Mouse (Mus musculus) hindlimb bud, embryonic 11.5 days (tissue): ENCODE measurements around the gene Tpp2.
"Not testable (repeated sequence)": the region's sequence is repeated elsewhere in the genome, so short reads cannot be mapped to it uniquely, and the experiment has no call there.

Experiments
- DNase-seq: peaks from one replicate; pipeline ENCODE4 v3.0.0-alpha.2; 2012; ENCODE audit warnings: low read depth, low spot score; ENCODE audit errors: extremely low spot score

Gene Tpp2

DNA sequence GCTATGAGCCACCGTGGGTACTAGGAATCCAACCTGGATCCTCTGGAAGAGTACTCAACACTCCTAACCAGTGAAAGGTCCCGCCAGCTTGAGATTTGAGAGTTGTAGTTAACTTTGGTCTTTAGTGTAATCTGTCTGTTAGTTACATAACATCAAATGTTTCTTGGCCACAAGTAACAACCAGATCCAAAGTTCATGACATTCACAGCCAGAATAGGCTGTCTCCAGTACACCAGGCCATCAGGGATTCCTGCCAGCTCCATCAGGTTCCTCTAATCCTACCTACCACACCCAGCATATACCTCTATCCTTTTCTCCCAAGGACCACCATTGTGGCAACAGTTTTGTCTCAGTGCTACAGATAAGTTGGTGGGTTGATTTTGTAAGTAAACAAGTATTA lies 82.1 kb downstream of the Tpp2 start:
- DNase-seq: no peak

DNA sequence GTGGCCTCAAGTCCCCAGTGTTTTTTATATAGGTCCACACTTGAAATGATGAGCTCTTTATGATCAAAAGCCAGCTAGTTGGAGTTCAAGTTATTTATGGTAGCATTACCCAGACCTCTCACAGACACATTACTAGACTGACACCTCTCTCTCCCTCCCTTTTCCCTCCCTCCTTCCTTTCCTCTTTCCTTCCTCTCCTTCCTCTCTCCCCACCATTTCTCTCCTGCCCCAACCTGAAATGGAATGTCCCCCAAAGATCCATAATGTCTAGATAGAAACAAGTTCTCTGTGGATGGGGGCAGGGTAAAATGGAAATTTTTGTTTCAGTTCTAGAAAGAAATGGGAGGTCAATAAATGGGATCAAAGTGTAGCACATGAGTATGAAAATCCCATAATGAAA lies 86.5 kb downstream of the Tpp2 start, which contains the start of gene Mettl21c:
Gene Mettl21c, minus strand, starts transcription at position 101 of the 400 bp plus-strand sequence.
- DNase-seq: no peak

DNA sequence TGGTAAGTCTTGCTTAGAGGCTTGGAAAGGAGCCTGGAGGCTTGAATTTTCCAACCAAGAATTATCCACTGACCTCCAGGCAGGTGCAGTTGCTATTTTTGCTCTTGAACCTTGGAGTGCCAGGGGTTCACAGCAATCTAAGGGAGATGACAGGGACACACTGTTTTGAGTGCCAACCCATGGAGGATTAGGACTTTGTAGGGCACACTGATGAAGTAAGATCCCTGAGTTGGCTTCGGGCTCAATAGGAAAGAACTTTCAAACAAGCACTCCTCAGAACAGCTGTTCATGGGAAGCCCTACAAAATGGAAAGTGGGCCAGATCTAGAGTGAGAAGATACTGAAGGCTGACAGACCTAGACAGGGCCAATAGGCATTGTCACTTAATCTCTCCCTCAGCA lies 89.2 kb downstream of the Tpp2 start:
- no peak for DNase-seq

DNA sequence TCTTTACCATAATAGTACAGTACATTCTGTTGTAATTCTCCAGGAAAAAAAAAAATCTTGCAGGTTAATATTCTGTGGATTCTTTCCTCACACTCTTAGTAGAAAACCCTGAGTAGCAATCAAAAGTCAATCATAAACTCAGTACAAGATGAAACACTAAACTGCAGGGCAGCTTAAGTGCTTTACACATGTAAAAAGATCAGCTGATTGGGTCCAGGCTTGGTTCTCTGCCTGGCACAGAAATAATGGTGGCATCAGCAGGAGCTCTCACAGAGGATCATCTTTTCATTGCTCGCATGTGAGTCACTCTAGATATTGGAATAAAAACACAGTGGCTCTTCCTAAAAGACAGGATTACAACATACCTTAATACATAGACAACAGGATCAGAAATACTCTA lies 94.2 kb downstream of the Tpp2 start:
- no peak for DNase-seq

DNA sequence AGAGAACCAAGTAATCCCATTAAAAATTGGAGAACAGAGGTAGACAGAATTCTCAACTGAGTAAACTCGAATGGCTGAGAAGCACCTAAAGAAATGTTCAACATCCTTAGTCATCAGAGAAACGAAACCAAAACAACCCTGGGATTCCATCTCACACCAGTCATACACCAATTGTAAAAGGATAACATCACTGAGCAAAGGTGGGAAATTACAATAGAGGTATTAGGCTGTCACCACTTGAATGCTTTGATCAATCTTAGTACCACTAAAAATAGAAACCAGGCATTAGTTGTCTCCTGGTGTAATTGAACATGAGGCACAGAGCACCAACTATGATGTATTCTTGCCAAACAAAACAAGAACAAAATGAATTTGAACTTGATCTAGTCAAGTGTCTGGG lies 98.8 kb downstream of the Tpp2 start:
- DNase-seq: no peak

DNA sequence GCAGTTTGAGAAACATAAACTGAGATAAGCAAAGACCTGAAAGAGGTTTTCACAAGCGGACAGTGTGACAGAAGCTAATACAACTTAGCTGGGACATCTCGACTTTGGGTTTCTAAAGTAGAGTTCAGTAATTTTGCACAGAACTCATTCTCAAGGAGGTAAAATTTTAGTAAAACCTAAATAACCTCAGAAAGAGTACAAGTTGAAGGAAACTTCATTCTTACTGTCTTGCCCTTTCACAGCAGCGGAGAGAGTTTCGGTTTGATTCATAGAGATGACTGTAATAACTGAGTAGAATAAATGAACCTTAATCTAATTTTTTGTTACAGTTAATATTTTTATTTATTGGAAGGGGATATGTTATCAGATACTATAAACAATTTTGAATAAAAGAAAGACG lies 99.5 kb downstream of the Tpp2 start:
- no peak for DNase-seq

DNA sequence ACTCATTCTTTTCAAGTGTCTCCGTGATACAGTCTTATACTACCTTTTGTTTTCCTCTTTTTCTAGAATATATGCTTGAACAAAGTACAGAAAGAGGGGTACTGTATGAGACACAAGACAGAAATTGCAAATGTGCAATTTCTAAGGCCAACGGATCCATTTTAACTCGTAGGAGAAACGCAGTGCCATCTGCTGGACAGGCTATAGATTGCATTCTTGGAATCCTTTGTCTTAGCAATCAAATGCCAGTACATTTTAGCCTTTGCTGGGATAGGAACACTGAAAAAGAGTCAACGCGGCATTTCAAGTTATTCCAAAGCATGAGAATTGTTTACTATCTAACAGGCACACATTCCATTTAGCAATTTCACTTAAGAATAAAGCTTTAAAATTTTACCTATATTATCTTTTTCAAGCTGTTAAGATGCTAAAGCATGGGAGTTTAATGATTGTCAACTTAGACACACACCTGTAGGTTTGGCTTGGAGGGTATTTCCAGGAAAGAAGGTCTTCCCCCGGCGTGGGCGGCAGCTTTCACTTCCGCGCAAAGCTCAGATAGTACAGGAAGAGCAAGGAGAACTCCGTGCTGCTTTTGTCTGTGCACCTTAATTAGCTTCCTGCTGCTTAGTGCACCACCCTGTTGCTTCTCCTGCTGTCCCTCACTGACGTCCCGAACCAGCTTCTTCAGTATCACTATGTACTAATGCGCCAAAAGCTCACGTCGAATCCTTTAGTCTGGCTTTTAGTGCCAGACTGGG lies 108.5 kb downstream of the Tpp2 start:
- DNase-seq: peak; percentile 73

DNA sequence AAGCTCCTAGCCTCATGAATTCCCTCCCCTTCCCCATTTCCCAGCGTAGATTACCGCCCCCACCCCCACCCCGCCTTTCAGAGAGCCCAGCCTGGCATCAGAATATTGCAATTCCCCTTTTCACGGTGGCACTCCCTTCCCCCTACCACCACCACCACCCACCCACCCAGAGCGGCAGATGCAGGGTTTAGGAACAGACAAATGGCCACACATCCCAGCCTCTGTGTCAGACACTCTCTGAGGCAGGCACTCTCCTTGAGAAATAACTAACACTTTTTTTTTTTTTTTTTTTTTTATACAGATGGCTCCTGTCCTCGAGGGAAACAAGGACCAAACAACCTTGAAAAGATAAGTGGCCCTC lies 109.1 kb downstream of the Tpp2 start:
- DNase-seq: no peak

DNA sequence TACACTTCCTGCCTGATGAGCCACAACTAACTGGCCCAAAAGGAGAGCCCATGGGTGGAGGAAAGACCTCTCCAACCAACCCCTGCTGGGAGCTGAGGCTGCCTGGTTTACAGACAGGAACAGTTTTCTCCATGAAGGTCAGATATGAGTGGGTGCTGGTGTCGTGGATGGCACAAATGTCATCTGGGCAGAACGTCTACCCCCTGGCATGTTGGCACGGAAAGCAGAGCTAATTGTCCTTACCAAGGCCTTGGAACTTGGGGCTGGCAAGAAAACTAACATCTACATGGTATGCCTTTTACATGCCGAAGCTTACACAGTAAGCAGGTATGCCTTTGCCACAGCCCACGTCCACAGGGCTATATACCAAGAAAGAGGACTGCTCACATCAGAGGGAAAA lies 112.2 kb downstream of the Tpp2 start:
- DNase-seq: not testable (repeated sequence)

DNA sequence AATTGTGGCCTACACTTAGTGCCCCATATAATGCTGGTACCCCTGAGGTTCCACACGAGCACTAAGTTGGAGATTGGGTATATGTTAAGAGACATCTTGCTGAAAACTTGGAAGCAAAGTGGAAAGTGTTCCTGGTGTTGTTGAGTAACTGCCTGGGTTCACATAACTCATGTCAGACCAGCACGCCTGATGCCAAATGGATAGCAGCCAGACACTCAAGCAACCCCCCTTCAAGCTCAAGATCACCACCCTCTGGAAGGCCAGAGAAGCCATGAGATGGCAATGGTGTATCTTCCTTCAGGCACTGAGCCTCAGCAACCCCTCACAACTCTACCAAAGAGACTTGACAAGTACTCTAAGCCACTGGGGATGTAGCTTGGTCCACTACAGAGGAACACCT lies 113.1 kb downstream of the Tpp2 start:
- no peak for DNase-seq
